Mouse (Mus musculus) gastrocnemius, postnatal 25 days (tissue): ENCODE data around the gene Fip1l1. TPM values are rescaled to one million over a fixed set of nuclear protein-coding genes. Genes with fewer than 3 reads are reported as not detected.

Source experiments
- DNase-seq: peaks from one replicate; pipeline ENCODE4 v3.0.0; 2022
- long read RNA-seq, 2 experiments: library from polyadenylated mRNA; stranded (forward); transcript quantifications; one replicate each; pipeline ENCODE4 v2.0.0; 2021
- total RNA-seq, 2 experiments: library from RNA; stranded (reverse); gene quantifications; 1 replicate in 1 of 2; 2 replicates in 1 of 2; pipeline ENCODE4 v1.2.3; 2021

The Fip1l1 gene
- total RNA-seq = 10 to 100 TPM; 16.8 to 17.6 TPM
- long read RNA-seq, experiment 1, full-length matches to known transcripts = 13 of 34 reads
- long read RNA-seq, experiment 1, partial matches to known transcripts = 3 of 34 reads
- long read RNA-seq, experiment 1, other reads (novel, unspliced or antisense) = 18 of 34 reads
- long read RNA-seq, experiment 2, full-length matches to known transcripts = 14 of 32 reads
- long read RNA-seq, experiment 2, partial matches to known transcripts = 0 of 32 reads
- long read RNA-seq, experiment 2, other reads (novel, unspliced or antisense) = 18 of 32 reads

DNA sequence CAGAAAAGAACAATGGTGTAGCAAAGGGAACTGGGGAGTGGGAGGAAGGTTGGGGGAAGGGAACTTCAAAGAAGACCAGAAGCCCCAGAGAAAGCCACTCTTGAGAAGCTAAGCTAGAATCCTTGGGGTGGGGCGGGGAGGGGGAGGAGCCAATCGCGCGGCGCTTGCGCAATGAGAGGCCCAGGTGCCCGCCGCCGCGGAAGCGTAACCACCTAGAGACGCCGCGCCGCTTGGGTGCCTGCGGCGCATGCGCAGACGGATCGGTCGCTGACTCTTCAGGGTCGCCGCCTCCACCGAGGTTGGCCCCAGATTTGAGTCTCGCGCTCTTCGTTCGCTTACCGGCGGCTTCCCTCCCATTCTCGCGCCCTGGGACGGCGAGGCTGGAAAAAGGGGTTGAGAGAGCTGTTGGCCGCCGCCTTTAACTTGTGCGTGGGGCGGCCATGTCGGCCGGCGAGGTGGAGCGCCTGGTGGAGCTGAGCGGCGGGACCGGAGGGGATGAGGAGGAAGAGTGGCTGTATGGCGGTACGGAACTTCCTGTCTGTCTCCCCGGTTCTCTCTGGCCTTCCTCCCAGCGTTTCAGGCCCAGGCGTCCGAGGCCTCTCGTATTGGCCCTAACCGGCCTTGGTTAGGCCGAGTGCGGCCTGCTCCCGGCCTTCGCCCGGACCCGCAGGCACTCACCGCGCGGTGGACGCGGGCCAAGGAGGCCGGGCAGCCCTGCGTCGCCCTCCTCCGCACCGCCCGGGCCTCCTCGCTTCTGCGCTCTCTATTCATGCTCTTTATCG, at the start of gene Fip1l1:
Gene Fip1l1 (plus strand): TSS at position 210 of the 782 bp plus-strand sequence.
- DNase-seq = peak; percentile 88

DNA sequence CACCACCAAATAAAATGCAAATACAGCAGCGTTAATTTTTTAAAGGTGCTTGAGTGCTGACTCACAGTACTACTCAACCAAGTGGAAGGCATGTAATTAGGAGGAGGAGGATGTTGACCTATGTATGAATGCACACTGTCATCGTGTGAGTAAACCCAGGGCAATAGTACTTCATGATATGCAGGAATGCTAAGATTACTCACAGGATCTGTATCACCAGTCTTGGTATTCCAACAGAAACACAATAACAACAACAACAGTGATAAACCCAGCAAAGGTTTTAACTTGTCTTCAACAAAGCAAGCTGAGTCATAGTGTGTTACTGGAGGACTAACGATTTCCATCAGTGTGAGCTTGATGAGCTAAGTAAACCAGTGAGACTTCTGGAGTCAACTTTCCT, 42.5 kb upstream of the Fip1l1 start:
- no peak for DNase-seq

DNA sequence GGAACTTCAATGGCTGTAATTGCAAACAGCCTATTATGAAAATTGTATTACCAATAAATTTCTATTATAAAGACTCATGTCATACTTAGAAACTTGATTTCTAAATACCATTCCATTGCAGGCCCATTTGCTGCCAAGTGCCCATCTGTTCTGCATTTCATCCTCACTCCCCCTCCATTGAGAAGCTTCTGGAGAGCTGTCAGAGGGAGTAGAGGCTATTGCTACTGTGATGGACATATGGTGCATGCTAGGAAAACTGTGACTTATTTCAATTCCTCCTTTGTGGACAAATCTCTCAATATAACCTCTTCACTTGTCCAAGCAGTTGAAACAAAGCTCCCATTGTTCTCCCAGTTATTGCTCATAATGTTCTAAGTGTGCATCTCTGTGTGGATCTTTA, 23.6 kb upstream of the Fip1l1 start:
- DNase-seq = no peak

DNA sequence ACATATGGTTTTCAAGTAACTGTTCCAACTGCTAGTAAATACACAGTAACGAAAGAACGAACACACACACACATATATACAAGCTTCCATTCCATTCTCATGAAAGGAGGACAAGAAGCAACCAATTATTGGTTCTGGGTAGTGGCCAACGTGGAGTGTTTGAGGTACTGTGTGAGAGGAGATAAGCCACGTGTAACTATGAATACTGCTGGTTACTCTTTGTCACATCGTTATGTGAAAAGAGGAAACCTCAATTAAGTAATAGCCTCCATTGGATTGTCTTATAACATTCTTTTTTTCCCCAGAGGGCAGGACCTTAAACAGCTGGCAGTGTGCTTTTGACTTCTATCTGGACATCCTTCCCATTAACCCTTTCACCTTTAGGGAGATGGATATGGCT, 8.2 kb upstream of the Fip1l1 start:
- no peak for DNase-seq

DNA sequence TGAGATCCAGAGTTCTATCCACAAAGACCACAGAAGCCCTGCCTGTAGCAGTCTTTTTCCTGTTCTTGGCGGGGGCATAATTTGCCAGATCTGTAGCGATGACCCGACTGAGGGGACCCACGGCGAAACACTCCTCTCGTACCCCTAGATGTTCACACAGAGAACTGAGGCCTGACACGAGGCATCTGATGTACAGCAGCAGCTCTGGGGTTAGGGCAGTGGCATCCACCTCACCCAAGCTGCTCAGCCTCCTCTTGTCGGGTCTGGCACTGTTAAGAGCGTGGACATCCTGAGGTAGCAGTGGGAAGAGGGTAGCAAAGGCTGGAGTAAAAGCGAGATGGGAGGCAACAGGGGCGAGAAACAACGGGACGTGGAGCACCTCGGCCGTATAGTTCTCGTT, 4.5 kb upstream of the Fip1l1 start:
- no peak for DNase-seq

DNA sequence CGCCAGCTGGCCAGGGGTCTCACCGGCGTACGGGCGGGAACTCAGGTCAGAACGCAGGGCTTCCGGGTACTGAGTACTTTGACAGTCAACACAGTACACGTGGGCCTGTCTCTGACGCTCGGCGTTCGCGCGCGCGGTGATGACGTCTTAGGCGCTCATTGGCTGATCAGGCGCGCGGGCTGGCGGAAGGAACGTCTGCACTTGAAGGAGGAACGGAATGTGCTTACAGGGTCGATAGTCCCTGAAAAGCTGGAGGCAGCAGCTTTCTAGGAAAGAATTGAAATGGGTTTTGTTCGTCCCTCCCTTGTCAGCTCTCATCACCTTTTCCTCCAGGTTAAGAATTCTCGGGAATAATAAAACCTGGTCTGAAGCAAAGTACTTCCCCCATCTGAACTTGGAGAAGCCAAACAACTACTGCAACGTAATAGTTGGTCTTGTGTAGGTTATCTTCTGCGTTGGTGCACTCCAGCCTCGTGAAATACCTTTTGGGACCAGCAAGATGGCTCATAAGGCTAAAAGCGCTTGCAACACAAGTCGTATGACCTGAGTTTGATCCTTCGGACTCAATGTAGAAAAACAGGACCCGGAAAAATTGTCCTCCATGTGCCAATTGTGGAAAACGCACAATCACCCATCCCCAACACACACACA, 3.5 kb upstream of the Fip1l1 start, which contains the start of gene Scfd2:
Gene Scfd2 (minus strand): TSS at position 130 of the 651 bp plus-strand sequence.
- peak; percentile 94 for DNase-seq

DNA sequence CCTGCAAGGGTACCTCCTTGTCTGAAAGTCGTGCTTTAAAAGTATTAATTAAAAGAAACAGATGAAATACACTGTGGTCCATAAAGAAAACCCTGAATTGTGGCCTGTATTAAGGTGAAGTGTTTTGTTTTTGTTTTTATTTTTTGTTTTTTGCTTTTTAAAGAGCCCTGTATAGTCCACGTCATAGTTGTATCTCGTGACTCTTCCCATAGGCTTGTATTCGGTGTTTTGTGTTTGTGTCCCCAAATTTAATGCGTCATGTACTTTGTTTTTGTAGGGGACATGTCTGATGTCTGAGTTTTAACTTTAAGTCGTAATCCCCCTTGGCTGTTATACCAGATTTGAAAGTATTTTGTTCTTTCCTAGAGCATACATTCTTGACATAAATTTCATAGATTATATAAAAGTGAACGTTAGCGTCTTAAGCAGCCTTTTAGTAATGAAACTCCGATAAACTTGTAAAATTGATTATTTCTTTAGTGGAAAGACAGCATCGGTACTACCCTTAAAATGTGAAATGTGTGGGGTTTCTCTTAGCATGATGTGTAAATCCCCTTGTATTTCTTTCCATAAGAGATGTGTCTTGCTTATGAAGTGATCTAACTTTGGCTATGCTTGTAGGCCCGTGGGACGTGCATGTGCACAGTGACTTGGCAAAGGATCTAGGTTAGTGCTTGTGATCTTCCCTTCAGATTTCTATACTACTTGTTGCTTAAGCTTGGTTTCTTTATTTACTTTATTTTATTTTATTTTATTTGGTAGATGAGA, 1.1 kb downstream of the Fip1l1 start:
- no peak for DNase-seq

DNA sequence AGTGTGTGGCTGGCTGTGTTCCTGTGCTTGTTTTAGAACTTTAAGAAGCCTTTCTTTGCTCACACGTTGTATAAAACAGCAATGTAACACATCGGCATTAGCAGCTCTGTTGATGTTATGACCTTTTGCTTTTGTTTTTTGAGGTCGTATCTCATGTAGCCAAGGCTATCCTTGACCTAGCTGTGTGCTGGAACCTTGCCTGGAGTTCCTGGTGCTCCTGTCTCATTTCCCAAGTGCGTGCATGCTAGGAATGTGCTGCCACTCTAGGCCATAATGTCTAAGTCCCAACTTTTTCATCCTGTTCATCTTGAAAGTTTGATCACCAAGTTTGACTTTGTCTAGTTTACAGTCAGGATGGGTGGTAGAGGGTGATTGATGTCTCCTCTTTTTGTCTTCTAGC, 10.4 kb downstream of the Fip1l1 start:
- DNase-seq = no peak

DNA sequence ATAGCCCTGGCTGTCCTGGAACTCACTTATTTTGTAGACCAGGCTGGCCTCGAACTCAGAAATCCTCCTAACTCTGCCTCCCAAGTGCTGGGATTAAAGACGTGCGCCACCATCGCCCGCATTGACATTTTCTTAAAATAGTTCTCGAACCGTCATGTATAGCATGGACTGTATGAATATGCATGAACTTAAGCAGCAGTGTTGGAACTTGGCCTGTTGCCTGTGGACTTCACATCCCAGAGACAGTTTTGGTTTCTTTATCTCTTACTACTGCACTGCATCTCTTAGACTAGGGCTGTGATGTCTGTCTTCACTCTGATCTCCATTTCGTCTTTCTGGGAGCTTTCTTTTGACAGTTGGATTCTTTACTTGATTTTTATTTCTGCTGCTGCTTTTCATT, 14.3 kb downstream of the Fip1l1 start:
- no peak for DNase-seq

DNA sequence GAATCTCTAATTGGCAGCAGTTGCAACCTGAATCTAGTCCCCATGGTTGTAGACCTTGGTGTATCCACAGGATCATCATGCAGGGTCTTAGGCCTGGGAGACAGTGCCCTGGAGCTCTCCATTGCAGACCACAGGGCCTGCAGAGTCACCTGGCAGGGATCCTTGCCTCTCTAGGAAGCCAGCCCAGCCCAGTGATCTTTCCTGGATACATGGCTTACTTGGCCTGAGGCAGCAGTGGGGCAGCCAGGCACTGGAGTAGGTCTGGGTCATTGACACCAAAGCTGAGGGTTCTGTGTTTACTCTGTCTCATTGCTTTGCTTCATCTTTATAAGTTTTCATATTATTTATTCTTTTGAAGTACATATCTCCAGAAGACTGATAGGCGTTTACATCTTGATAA, 25.9 kb downstream of the Fip1l1 start:
- peak; percentile 20 for DNase-seq

DNA sequence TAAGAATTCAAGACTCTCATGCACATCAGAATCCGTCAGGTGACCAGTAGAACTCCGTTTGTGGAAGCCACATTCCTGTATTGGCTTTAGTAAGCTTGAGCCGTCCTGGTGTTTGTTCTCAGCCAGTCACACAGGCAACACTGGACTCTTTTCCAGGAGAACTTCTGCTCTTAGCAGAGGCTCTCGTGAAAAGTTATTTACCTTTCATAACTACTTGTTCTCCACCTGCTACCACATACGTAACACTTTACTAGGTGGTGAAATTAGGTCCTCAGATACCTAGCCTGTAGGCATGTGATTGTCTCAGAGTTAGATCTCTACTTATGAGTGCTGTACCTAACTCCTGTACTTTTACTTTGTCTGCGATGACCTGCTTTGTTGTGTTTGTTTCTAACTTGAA, 36.5 kb downstream of the Fip1l1 start:
- DNase-seq = no peak

DNA sequence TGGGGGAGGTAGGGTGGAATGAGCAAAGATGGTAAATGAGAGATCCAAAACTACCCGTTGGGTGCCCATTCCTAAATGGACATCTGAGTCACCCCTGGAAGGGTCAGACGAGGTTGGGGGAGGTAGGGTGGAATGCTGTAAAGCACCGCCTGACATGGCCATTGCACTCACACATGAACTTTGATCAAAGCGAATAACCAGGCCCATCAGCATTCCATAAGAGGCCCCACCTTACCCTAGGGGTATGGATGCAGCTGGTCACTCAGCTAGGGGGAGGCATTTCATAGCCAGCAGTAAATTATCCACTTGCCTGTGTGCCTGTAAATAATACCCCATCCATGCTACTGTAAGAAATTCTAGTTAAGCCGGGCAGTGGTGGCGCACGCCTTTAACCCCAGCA, 53.9 kb downstream of the Fip1l1 start:
- DNase-seq = no peak

DNA sequence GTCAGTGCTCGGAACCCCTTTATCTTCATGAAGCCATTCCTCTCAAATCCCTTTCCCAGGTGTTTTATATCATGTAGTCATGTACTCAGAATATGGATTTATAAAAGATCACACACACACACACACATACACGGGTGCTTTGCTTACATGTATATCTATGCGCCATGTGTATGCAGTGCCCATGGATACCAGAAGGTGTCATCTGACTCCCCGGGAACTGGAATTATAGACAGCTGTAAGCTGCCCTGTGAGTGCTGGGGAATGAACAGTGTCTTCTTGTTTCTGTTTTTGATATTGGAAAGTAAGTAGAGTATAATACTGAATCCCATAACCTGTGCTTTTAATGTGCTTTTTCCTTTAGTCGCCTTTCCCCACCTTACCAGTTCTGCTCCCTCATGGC, 56.2 kb downstream of the Fip1l1 start:
- DNase-seq = no peak

DNA sequence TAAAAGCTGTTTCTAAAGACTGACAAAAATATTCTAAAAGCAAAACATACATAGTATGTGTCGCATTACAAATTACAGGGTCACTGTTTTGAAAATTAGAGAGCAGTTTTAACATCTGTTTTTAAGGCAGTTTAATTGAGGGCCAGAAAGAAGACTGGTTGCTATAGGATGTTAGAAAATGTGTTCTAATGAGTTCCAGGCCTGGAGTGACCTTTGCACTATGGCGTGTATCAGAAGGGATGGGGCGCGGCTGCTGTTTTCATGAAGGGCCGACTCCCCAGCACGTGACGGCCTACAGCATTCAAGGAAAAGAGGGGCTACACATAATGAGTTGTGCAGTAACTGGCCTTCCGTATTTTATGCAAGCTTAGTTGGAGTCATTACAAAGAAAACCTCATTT, 57.9 kb downstream of the Fip1l1 start:
- no peak for DNase-seq

DNA sequence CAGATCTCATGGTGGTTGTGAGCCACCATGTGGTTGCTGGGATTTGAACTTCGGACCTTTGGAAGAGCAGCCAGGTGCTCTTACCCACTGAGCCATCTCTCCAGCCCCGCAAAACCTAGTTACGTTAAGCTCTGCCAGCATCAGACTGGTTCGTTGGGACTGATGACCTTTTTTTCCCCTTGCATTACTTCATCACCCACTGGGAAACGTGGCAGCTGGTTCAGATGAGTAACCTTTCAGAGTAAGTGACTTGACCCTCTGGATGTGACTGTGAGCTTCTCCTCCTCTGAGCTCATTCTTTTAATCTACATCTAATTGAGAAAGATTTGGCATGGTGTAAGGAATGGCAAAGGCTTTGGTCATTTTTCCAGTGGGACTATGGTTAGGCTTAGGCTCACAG, 64.8 kb downstream of the Fip1l1 start:
- no peak for DNase-seq

DNA sequence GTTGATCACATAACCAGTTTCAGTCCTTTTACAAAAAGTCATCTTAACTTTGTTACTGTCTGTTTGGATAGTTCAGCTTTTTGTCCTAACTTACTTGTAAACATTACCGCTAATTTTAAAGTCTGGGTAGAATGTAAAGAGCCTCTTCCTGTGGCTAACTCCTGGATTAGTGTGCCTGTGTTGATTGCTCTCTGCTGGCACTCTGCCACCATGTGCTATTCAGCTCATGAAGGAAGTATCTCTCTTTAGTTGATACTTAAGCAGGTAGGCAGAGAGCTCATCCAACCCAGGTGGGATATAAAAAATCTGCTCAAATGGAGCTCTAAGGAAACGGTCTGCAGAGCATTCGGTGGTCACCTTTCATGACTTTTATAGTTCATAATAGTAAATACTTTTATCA, 65.9 kb downstream of the Fip1l1 start:
- DNase-seq = no peak

DNA sequence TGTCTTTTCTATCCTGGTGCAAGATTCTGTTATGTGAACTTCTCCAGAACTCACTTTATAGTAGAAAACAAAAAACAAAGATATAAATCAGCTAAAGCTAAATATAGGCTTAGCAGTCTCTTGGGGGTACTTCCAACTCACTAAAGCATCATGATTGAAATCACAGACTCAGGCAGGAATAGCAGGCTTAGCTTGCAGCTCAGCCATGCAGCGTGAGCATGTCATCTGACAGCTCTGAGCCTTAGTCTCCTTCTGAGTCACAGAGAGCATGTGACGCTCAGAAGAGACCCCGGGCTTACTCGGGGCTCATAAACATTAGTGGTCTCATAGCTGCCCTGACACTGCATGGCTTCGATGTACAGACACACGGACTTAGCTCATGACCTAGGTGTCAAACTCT, 66.7 kb downstream of the Fip1l1 start:
- DNase-seq = no peak

DNA sequence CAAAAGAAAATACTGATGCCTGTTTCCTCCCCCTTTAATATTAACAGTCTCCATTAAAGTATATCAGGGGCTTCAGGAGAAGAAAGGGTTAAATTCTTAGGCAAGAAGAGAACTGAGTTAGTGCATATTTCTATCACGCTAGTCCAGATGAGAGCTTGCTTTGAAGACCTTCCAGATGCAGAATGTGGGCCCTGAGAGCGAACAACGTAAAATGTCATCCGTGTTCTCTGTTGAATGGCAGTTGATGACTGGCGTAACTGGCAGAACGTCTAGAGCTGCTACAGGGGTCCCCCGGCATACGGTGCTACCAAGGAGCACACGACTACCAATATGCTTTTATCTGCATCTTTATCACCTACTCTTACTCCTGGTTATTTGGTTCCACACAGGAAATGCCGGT, 67.1 kb downstream of the Fip1l1 start:
- no peak for DNase-seq

DNA sequence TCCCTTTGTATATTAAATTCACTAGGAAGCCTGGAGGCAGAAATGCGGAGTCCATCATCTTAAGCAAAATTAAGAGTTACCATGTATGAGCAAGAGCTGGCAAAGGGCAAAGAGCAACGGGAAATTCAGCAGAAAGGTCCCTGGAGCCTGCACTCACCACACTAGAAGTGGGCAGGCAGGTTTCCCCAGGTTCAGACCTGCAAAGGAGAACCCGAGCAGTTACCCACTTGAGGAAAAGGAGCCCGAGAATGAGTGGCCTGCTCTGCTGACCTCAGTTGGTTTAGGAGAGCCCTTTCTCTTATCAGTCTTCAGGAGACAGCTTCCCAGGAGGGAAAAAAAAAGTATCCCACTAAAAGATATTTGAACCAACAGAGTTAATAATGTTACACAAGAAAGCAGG, 68.1 kb downstream of the Fip1l1 start:
- no peak for DNase-seq

DNA sequence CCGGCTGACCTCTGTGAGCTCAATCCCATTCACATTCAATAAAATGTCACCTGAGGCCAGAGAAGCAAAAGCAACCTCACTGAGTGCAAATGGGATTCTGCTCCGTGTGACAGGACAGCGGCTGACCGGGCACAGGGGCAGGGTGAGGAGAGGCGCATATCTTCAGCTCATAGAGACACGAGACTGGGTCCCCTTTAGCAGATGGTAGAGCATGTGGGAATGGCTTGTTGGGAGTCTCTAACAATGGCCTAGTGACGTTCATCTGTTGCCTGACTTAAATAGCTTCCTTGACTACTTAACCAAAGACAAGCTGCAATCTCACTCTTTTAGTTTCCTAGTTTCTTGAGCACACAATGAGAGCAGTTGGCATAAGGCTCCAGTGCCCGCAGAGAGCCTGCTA, 71.0 kb downstream of the Fip1l1 start:
- no peak for DNase-seq

DNA sequence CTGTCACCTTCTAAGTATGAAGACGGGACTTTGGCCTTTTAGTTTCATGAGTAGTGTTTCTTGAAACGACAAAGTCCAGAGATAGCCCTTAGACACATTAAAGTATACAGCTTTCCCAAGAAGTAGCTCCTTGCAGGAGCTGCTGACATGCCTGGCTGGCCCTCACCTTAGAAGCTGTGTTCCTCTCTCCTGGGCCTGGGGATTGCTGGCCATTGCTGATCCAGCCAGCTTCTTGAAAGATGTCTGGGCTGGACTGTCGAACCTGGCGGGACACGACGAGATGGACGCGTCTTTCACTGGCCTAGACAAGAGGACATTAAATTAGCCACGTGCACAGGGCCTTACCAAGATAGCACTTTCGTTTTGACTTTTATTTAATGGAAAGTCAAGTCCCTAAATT, 75.3 kb downstream of the Fip1l1 start:
- DNase-seq = no peak

DNA sequence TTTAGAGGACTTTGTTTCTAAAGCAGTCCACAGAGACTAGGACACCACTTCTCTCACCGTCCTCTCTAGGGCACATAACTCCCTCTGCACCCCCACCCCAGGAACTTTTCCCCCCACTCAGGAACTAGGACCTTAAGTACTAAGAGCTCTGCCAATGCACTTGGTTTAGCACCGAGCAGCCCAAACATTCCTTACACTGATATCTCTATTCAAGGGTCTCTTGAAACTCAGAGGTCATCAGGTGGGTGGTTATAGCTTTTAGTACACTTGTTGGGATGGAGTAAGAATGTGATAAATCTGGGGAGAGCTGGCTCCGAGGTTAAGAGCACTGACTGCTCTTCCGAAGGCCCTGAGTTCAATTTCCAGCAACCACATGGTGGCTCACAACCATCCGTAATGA, 77.5 kb downstream of the Fip1l1 start:
- DNase-seq = no peak
